In genomic region chr1:156938705-156939242, GRCm38 (mm10) we compare ENCODE assay signal across 8 mouse cellular contexts. TPM values are rescaled to one million over a fixed set of nuclear protein-coding genes. Genes with fewer than 3 reads are reported as not detected.
DNase-seq lines count a peak whose midpoint lies in the region; ATAC-seq and TF ChIP-seq lines count a peak whose summit lies in the region.

No protein-coding gene starts in this region.

- H3K4me2 ChIP-seq in embryonic facial prominence, embryonic 12.5 days (replicated peaks), result peak overlapping the region; percentile 91
- H3K4me2 ChIP-seq in heart, embryonic 13.5 days, result peak overlapping the region; percentile 84
- peak overlapping the region; percentile 96 for H3K4me2 ChIP-seq in kidney, postnatal 0 days (ENCODE audit: low read length)
- H3K4me2 ChIP-seq in liver, embryonic 12.5 days, result peak overlapping the region; percentile 96
- peak overlapping the region; percentile 91 for H3K4me2 ChIP-seq in stomach, embryonic 15.5 days

- under 1% methylated on average over 50 of the region's 51 CpGs for WGBS in embryonic facial prominence, embryonic 12.5 days
- under 1% methylated on average over 49 of the region's 51 CpGs for WGBS in heart, embryonic 13.5 days
- WGBS in kidney, postnatal 0 days, result 0% methylated on average over 47 of the region's 51 CpGs
- WGBS in liver, embryonic 12.5 days (ENCODE audit: insufficient replicate concordance), result under 1% methylated on average over 51 of the region's 51 CpGs
- under 1% methylated on average over 50 of the region's 51 CpGs for WGBS in stomach, embryonic 15.5 days

- H3K27me3 ChIP-seq in embryonic facial prominence, embryonic 12.5 days, result no peaks in the 10 kb centered on the region
- no peaks in the 10 kb centered on the region for H3K27me3 ChIP-seq in heart, embryonic 13.5 days (replicated peaks)
- H3K27me3 ChIP-seq in kidney, postnatal 0 days (ENCODE audit: insufficient read depth, low read length), result no peaks in the 10 kb centered on the region
- 0 out of 2 replicates have a peak, but pooled peaks cover 9% of the 10 kb centered on the region for H3K27me3 ChIP-seq in liver, embryonic 12.5 days (replicated peaks)
- H3K27me3 ChIP-seq in stomach, embryonic 15.5 days (replicated peaks), result no peaks in the 10 kb centered on the region

- TF ChIP-seq CTCF in kidney, postnatal 0 days (IDR thresholded peaks at IDR 0.05; ENCODE audit: low read depth), result no peak

- no peaks in the 10 kb centered on the region for H3K9me3 ChIP-seq in embryonic facial prominence, embryonic 12.5 days
- no peaks in the 10 kb centered on the region for H3K9me3 ChIP-seq in heart, embryonic 13.5 days
- no peaks in the 10 kb centered on the region for H3K9me3 ChIP-seq in kidney, postnatal 0 days (replicated peaks; ENCODE audit: low read length)
- H3K9me3 ChIP-seq in liver, embryonic 12.5 days (replicated peaks), result no peaks in the 10 kb centered on the region
- no peaks in the 10 kb centered on the region for H3K9me3 ChIP-seq in stomach, embryonic 15.5 days

- H3K4me3 ChIP-seq in embryonic facial prominence, embryonic 12.5 days, result peak overlapping the region; percentile 91
- peak overlapping the region; percentile 84 for H3K4me3 ChIP-seq in heart, embryonic 13.5 days
- H3K4me3 ChIP-seq in kidney, postnatal 0 days (replicated peaks; ENCODE audit: low read depth, low read length), result peak overlapping the region; percentile 96
- H3K4me3 ChIP-seq in liver, embryonic 12.5 days, result peak overlapping the region; percentile 86
- peak overlapping the region; percentile 92 for H3K4me3 ChIP-seq in stomach, embryonic 15.5 days (replicated peaks)

- peak; percentile 96 for DNase-seq in 416B (ENCODE audit: low read depth)
- DNase-seq in adrenal gland, postnatal 25 days, result peak; percentile 72
- DNase-seq in kidney, postnatal 0 days (ENCODE audit: low spot score), result peak; percentile 93
- DNase-seq in neural tube, embryonic 10.5 days (ENCODE audit: extremely low spot score, low spot score), result peak; percentile 80

- H3K9ac ChIP-seq in embryonic facial prominence, embryonic 12.5 days, result peak overlapping the region; percentile 95
- H3K9ac ChIP-seq in heart, embryonic 13.5 days, result peak overlapping the region; percentile 97
- H3K9ac ChIP-seq in kidney, postnatal 0 days (ENCODE audit: low read depth, low read length), result peak overlapping the region; percentile 88
- peak overlapping the region; percentile 89 for H3K9ac ChIP-seq in liver, embryonic 12.5 days
- H3K9ac ChIP-seq in stomach, embryonic 15.5 days, result peak overlapping the region; percentile 57

- H3K27ac ChIP-seq in embryonic facial prominence, embryonic 12.5 days, result peak overlapping the region; percentile 94
- H3K27ac ChIP-seq in heart, embryonic 13.5 days (replicated peaks), result peak overlapping the region; percentile 87
- H3K27ac ChIP-seq in kidney, postnatal 0 days, result peak overlapping the region; percentile 86
- H3K27ac ChIP-seq in liver, embryonic 12.5 days, result peak overlapping the region; percentile 90
- H3K27ac ChIP-seq in stomach, embryonic 15.5 days, result peak overlapping the region; percentile 87

- peak; percentile 86 for ATAC-seq in embryonic facial prominence, embryonic 12.5 days (ENCODE audit: insufficient number of reproducible peaks, insufficient read depth, low FRiP score, low TSS enrichment)
- ATAC-seq in heart, embryonic 13.5 days (ENCODE audit: extremely low read depth, insufficient number of reproducible peaks, low FRiP score, low TSS enrichment), result peak; percentile 77
- peak; percentile 69 for ATAC-seq in kidney, postnatal 0 days (replicated peaks; ENCODE audit: low FRiP score, low read depth)
- ATAC-seq in liver, embryonic 12.5 days, result peak; percentile 83
- peak; percentile 82 for ATAC-seq in stomach, embryonic 15.5 days (ENCODE audit: insufficient read depth, low FRiP score, low read depth)

- peaks cover 16% of the 10 kb centered on the region for H3K4me1 ChIP-seq in embryonic facial prominence, embryonic 12.5 days
- peaks cover 17% of the 10 kb centered on the region for H3K4me1 ChIP-seq in heart, embryonic 13.5 days
- H3K4me1 ChIP-seq in kidney, postnatal 0 days (replicated peaks; ENCODE audit: insufficient read depth, low read length), result 0 out of 2 replicates have a peak, but pooled peaks cover 6% of the 10 kb centered on the region
- peaks cover 46% of the 10 kb centered on the region for H3K4me1 ChIP-seq in liver, embryonic 12.5 days
- H3K4me1 ChIP-seq in stomach, embryonic 15.5 days, result no peaks in the 10 kb centered on the region; the same call in 1 of the 2 replicates

- no peaks in the 10 kb centered on the region for H3K36me3 ChIP-seq in embryonic facial prominence, embryonic 12.5 days
- no peaks in the 10 kb centered on the region for H3K36me3 ChIP-seq in heart, embryonic 13.5 days
- H3K36me3 ChIP-seq in kidney, postnatal 0 days (ENCODE audit: insufficient read depth, low read length), result no peaks in the 10 kb centered on the region
- H3K36me3 ChIP-seq in liver, embryonic 12.5 days, result no peaks in the 10 kb centered on the region
- no peaks in the 10 kb centered on the region for H3K36me3 ChIP-seq in stomach, embryonic 15.5 days

RNA-seq across cellular contexts. Expression of gene Ralgps2, which starts 0.7 kb away (rescaled TPM):
- total RNA-seq in adrenal gland, postnatal 25 days (2021), result 29.6 and 35.5 TPM in 2 replicates
- 96.3 and 101 TPM in 2 replicates for polyA plus RNA-seq in embryonic facial prominence, embryonic 12.5 days (2016; fragmentation: Nextera tagmentation; extraction: Ambion mirVana)
- 44.2 and 57.4 TPM in 2 replicates for polyA plus RNA-seq in heart, embryonic 13.5 days (2015; fragmentation: Nextera tagmentation; extraction: Ambion mirVana)
- polyA plus RNA-seq in kidney, postnatal 0 days (2015; fragmentation: Nextera tagmentation; extraction: Ambion mirVana), result 47.2 and 53.2 TPM in 2 replicates
- polyA plus RNA-seq in liver, embryonic 12.5 days (2016; fragmentation: Nextera tagmentation; extraction: Ambion mirVana), result 25.6 and 26.8 TPM in 2 replicates
- polyA plus RNA-seq in stomach, embryonic 15.5 days (2015; fragmentation: Nextera tagmentation; extraction: Ambion mirVana), result 48.9 and 50.1 TPM in 2 replicates

Comparison
In these comparisons a context has a peak if more than half of its experiments do, and no peak if none do; other contexts are left out.
1. Peak in every context shown above with its lines: DNase-seq, ATAC-seq, H3K4me3 ChIP-seq and H3K27ac ChIP-seq.